Mouse (Mus musculus) liver (tissue): ENCODE measurements around the gene Actl6b.
"Not testable (repeated sequence)": the region's sequence is repeated elsewhere in the genome, so short reads cannot be mapped to it uniquely, and the experiment has no call there.

Experiments
- DNase-seq: peaks from one replicate; pipeline ENCODE4 v3.0.0-alpha.2; 2020; ENCODE audit warnings: mixed read lengths

Gene Actl6b

DNA sequence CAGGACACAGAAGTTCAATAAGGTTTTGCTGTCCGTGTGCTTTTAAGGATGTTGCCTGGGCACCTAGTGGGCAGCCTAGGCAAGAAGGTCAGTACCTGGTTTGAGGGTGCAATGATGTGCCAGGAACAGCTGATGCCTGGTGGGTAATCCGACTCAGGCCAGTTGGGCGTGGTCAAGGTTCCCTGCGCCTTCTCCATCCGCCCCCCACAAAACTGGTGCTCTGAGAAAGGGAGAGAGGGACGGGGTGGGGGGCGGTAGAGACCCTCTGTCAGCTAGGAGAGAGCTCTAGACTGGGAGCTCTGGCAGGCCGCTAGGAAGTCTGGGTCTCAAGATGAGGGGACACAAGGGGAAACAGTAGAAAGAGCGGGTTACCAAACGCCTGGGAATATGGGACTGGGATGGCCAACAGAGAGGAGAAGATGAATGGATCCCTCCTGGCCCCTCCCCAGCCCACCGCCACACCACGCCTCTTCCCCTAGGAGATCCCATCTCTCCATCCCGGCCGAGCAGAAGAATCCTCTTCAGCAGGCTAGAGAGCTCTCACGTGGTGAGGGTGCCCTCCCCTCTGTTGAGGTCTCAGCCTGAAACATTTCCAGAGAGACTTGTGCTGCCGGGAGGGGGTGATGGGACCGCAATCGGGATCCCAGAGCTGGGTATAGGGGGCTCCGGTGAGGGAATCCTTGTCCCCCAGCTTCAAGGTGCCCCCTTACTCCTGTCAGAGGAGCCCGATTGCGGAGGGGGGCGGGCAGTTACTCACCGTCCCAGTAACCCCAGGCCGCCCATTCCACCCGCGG is 54.7 kb downstream of the Actl6b start:
- DNase-seq = no peak

DNA sequence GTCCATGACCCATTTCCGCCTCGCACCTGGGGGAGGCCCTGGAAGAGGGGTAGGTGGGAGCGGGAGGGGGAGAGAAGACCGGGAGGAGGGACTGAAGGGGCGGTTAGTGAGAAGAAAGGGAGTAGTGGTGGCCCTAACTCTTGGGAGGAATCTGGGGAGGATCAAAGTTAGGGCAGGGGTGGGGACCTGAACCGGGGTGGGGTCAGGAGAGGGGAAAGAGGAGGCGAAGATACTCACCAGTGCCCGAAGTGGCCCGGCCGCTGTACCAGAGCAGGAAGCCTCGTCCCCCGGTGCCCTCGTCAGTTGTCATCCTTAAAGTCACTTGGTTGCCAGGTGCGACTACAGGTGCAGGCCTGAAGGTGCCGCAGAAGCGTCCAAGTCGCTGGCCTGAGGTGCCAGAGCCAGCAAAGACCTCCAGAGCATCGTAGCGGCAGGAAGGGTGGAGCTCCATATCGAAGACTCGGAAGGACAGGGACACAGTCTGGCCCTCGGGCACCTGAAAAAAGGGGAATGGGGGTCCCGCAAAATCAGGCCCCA is 55.4 kb downstream of the Actl6b start:
- DNase-seq = no peak

DNA sequence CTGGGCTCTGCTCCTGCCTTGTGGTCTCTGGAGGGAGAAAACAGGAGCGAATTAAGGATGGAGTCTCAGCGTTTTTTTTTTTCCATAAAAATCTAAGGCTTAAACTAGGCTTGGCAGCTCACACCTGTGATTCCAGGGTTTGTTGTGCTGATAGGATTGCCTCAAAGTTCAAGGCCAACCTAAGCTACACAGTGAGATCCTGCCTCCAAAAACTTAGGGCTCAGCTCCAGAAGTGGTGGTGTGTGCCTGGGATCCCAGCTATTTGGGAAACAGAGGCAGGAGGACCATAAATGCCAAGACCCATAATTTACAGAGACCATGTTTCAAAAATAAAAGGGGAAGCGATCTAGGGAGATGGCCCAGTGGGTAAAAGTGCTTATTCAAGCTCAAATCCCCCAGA is 56.0 kb downstream of the Actl6b start:
- DNase-seq = no peak

DNA sequence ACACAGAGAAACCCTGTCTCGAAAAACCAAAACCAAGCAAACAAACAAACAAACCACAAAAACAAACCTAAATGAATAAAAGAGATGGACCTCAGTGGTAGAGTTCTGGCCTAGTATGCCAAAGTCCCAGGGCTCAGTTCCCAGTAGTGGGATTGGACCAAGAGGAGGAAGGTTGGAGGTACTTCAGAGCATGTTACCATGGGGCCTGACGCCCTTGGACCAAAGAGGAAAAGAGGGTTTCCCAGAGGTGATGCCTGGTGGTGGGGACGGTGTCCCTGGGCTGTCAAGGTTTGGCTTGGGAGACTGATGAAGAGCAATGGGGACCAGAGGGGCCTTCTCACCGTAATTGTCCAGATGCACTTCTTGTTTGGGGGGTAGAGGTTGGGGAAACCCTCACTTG is 56.7 kb downstream of the Actl6b start:
- DNase-seq = no peak

DNA sequence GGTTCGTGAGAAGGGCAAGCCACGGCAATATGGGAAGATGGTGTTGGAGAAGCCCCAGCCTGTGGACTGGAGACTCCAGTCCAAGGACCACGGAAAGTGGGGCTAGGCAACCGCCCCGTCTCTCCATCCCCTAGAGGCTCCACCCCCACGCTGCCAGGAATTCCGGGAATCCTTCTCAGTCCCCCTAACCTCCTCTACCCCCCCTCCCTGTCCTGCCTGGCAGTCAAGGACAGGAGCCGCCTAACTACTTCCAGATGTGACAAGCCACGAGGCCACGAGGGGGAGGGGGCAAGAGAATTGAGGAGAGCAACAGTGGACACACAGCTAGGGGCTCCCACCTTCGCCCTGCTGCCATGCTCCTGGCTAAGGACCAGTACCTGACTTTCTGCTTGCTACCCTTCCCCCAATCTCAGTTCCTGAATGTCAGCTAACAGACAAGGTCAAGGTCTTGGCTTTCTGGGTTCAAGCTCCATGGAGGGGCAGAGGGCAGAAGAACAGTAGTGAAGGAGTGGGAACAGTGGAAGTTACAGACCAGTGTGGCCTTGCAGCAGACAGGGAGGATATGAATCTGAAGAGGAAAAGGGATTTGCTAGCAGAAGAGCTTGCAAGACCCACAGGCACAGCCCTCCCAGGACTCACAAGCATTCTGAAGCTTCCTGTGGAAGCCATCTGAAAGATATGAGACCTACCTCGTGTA is 57.4 kb downstream of the Actl6b start:
- peak; percentile 62 for DNase-seq

DNA sequence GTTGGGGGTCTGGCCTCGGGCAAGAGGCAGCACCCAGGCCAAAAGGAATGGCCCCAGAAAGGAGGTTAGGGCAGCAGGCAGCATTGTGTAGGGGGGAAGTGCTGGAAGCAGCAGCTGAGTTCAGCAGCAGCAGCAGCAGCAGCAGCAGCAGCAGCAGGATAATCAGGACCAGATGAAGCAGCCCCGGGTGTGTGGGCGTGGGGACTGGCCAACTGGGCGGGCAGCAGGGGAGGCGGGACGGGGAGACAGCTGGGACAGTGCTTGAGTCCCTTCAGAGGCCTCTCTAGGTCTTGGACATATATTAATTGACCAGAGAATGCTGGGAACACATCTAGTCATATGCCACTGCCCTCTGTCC is 57.9 kb downstream of the Actl6b start:
- peak; percentile 53 for DNase-seq

DNA sequence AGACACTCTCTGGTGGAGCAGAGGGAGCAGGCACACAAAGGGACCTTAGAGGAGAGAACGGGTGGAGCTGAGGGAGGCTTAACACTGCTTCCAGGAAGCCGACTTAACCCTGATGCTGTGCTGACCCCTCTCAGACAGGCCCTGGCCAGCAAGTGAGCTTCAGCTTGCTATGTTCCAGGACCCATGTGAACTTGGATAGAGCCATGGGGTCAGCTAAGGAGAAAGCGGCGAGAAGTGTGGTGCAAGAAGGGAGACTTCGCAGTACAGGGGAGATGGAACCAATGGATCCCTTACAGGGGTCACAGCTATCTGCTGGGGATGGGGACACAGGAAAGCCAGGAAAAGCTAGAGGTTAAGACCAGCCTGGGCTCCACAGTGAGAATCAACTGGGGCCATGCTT is 59.8 kb downstream of the Actl6b start:
- no peak for DNase-seq

DNA sequence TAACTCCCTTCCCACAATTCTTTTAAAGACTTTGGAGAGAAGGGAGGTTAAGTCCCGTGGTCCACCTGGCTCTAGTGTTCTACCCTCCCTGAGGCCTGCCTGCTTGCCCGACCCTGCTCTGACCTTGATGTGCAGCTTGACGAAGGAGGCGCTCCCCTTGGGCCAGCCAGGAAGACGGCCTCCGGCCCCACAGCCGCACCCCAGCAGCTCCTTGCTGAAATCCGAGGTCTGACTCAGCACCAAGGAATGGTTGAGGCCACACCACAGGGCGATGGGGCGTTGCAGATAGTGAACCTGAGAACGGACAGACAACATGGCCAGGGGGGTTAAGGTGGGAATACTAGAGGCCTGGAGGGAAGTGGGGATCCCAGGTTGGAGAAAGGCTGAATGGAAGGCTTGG is 60.2 kb downstream of the Actl6b start, which contains the start of gene Pcolce:
Pcolce (minus strand) TSS at position 235 of the 400 bp plus-strand sequence.
- no peak for DNase-seq

DNA sequence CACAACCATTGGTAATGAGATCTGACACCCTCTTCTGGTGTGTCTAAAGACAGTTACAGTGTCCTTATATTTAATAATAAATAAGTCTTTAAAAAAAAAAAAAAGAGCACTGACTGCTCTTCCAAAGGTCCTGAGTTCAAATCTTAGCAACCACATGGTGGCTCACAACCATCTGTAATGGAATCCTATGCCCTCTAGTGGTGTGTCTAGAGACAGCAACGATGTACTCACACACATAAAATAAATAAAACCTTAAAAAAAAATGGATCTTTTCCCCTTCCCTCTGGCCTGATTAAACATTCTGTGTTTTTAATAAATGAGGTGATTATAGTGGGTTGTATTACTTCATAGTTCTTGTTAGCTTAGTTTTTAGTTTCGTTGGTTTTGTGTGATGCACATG is 61.6 kb downstream of the Actl6b start:
- DNase-seq = not testable (repeated sequence)

DNA sequence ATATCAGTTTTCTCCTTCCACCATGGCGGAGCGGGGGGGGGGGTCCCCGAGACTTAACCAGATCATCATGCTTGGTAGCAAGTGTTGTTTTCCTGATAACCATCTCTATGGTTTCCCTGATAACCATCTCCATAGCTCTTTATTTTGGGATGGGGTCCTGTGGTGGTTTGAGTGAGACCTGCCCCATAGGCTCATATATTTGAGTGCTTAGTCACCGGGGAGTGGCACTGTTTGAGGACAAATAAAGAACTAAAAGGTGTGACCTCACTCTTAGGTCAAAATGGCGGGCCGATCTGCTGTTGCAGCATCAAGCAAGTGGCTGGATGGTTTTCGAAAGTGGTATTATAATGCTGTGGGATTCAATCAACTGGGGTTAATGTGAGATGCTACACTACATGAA is 62.0 kb downstream of the Actl6b start:
- DNase-seq = no peak
